Mouse (Mus musculus) monocyte, adult 5-6 weeks (primary cell): ENCODE data around the gene Ticrr. TPM values are rescaled to one million over a fixed set of nuclear protein-coding genes. Genes with fewer than 3 reads are reported as not detected.
A peak's percentile ranks its signal among the peaks of the same experiment; 100 is the strongest.

Experiments
- ATAC-seq: fragments of 153-309, 156-312 bp; replicated peaks from 2 replicates; pipeline ENCODE4 v1.8.0; 2017; ENCODE audit warnings: mild to moderate bottlenecking; ENCODE audit not compliant: low TSS enrichment, insufficient number of reproducible peaks, severe bottlenecking, poor library complexity, low FRiP score
- total RNA-seq: library from RNA; stranded (forward); fragments of 200-1000, 200-491, 200-594 nt; gene quantifications from 3 replicates; pipeline ENCODE4 v1.2.3, GENCODE M21; 2017

The Ticrr gene
- 0.29 to 1.5 TPM (median 0.75 TPM) in 3 replicates for total RNA-seq

GRCm38 (mm10) chr7:79659578-79660290, at the start of gene Ticrr:
Gene Ticrr (plus strand): TSS chr7:79660196.
- peak; percentile 100 for ATAC-seq

- no peak for ATAC-seq
These were observed 48.1 kb upstream of the Ticrr start for GRCm38 (mm10) chr7:79611901-79612300.

GRCm38 (mm10) chr7:79612783-79613182, 47.2 kb upstream of the Ticrr start:
- ATAC-seq, result no peak

GRCm38 (mm10) chr7:79613314-79613713, 46.7 kb upstream of the Ticrr start:
- no peak for ATAC-seq

GRCm38 (mm10) chr7:79615008-79615407, 45.0 kb upstream of the Ticrr start:
- no peak for ATAC-seq

- no peak for ATAC-seq
These were observed 44.1 kb upstream of the Ticrr start for GRCm38 (mm10) chr7:79615941-79616340.

- ATAC-seq, result no peak
These were observed 42.6 kb upstream of the Ticrr start, which contains the start of gene Rhcg for GRCm38 (mm10) chr7:79617418-79617817. Gene Rhcg (minus strand): TSS chr7:79617657.

- no peak for ATAC-seq
These were observed 40.5 kb upstream of the Ticrr start for GRCm38 (mm10) chr7:79619493-79619892.

- no peak for ATAC-seq
These were observed 36.9 kb upstream of the Ticrr start for GRCm38 (mm10) chr7:79623086-79623485.

GRCm38 (mm10) chr7:79626170-79626569, 33.8 kb upstream of the Ticrr start:
- no peak for ATAC-seq

- no peak for ATAC-seq
These were observed 31.6 kb upstream of the Ticrr start for GRCm38 (mm10) chr7:79628271-79628913.

GRCm38 (mm10) chr7:79631773-79632348, 28.1 kb upstream of the Ticrr start:
- ATAC-seq, result no peak

- no peak for ATAC-seq
These were observed 12.8 kb upstream of the Ticrr start for GRCm38 (mm10) chr7:79647233-79647632.

GRCm38 (mm10) chr7:79649005-79649404, 11.0 kb upstream of the Ticrr start:
- no peak for ATAC-seq

GRCm38 (mm10) chr7:79654185-79654584, 5.8 kb upstream of the Ticrr start:
- ATAC-seq, result no peak

- no peak for ATAC-seq
These were observed 5.4 kb upstream of the Ticrr start for GRCm38 (mm10) chr7:79654586-79654985.

- no peak for ATAC-seq
These were observed 525 bp downstream of the Ticrr start for GRCm38 (mm10) chr7:79660291-79661150.

GRCm38 (mm10) chr7:79661253-79661890, 1.4 kb downstream of the Ticrr start:
- no peak for ATAC-seq

GRCm38 (mm10) chr7:79666690-79667089, 6.7 kb downstream of the Ticrr start:
- ATAC-seq, result no peak
